Mouse (Mus musculus) ES-E14 (cell line): ENCODE results near the gene Dstn.

Source experiments
- CHD2 ChIP-seq: IDR thresholded peaks from 2 replicates; pipeline ENCODE4 v1.6.1; 2014; ENCODE audit warnings: mild to moderate bottlenecking, low read depth, low read length, inconsistent platforms
- HCFC1 ChIP-seq: IDR thresholded peaks from 2 replicates; pipeline ENCODE4 v1.6.1; 2012; ENCODE audit warnings: low read length, inconsistent platforms, borderline replicate concordance; ENCODE audit not compliant: insufficient read depth
- MAFK ChIP-seq: IDR thresholded peaks from 2 replicates; pipeline ENCODE4 v1.6.1; 2014; ENCODE audit warnings: mild to moderate bottlenecking, low read depth, low read length, inconsistent platforms; ENCODE audit not compliant: insufficient read depth
- ZNF384 ChIP-seq: IDR thresholded peaks from 2 replicates; pipeline ENCODE4 v1.6.1; 2012; ENCODE audit warnings: low read depth, low read length, inconsistent platforms

DNA sequence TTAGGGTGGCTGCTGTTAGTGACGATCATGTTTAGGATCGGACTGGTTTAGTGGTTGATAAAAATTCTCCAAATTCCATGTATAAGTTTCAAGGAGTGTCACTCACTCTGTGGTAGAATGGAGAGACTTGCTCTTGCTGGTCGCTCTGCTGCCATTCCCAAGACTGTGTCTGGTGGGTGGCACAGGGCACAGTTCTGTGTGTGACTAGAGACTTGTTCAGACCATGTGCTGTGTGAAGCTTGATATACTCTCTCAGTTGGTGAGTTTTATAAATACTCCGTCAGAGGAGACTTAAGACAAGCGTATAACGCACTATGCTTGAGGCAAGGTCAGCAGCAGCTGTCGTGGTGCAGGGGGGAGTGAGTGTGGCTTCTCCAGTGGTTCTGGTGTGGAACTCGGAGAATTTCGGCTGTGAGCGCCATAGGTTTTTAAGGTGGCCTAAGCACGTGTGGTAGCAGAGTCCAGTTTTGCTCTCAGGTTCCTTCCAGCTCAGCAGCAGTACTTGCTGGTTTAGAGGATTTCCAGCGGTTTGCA, 17.3 kb downstream of the Dstn start:
- TF ChIP-seq CHD2 = no peak
- no peak for TF ChIP-seq ZNF384
- TF ChIP-seq MAFK = no peak
- no peak for TF ChIP-seq HCFC1
